Mouse (Mus musculus) MEL (cell line): Measurements from ENCODE around the gene Efcc1. TPM values are rescaled to one million over a fixed set of nuclear protein-coding genes. Genes with fewer than 3 reads are reported as not detected.

Source experiments
- DNase-seq: peaks from one replicate; pipeline ENCODE4 v3.0.0; 2011; ENCODE audit warnings: low read depth, low spot score
- H3K27ac ChIP-seq: 2 replicates; pipeline ENCODE4 v1.5.1; 2012; ENCODE audit warnings: low read depth, mild to moderate bottlenecking, control low read depth, low read length, moderate library complexity; ENCODE audit not compliant: control insufficient read depth
- H3K27me3 ChIP-seq, 2 experiments: fragments of 150-350 bp in 1 of 2; sonication (generic) in 1 of 2; 2 replicates each; pipeline ENCODE4 v1.6.1; 2012; ENCODE audit warnings: low read length in 2 of 2, mild to moderate bottlenecking in 2 of 2, improper control_type of control experiment in 1 of 2, moderate library complexity in 1 of 2; ENCODE audit not compliant: insufficient read depth in 2 of 2, control insufficient read depth in 1 of 2
- H3K36me3 ChIP-seq, 2 experiments: 2 replicates each; pipeline ENCODE4 v1.6.1; 2012 to 2014; ENCODE audit warnings: low read length in 2 of 2, improper control_type of control experiment in 1 of 2, inconsistent platforms in 1 of 2, mild to moderate bottlenecking in 1 of 2; ENCODE audit not compliant: insufficient read depth in 2 of 2, control insufficient read depth in 1 of 2
- H3K4me1 ChIP-seq, 2 experiments: fragments of 150-350 bp in 1 of 2; sonication (generic) in 1 of 2; 2 replicates each; pipeline ENCODE4 v1.6.1; 2012; ENCODE audit warnings: low read length in 2 of 2, improper control_type of control experiment in 1 of 2, mild to moderate bottlenecking in 1 of 2; ENCODE audit not compliant: insufficient read depth in 2 of 2, control insufficient read depth in 1 of 2
- H3K4me3 ChIP-seq, 2 experiments: fragments of 150-350 bp in 1 of 2; sonication (generic) in 1 of 2; 2 replicates each; pipeline ENCODE4 v1.5.1; 2012; ENCODE audit warnings: low read depth in 2 of 2, low read length in 2 of 2, mild to moderate bottlenecking in 2 of 2, moderate library complexity in 2 of 2, control low read depth in 1 of 2, improper control_type of control experiment in 1 of 2; ENCODE audit not compliant: control insufficient read depth in 1 of 2, insufficient read depth in 1 of 2
- H3K79me2 ChIP-seq: 2 replicates; pipeline ENCODE4 v1.6.1; 2012; ENCODE audit warnings: mild to moderate bottlenecking, low read length, moderate library complexity; ENCODE audit not compliant: control insufficient read depth, poor library complexity, insufficient read depth
- H3K9ac ChIP-seq: 2 replicates; pipeline ENCODE4 v1.6.1; 2012; ENCODE audit warnings: low read depth, mild to moderate bottlenecking, control low read depth, low read length, moderate library complexity; ENCODE audit not compliant: control insufficient read depth, poor library complexity, severe bottlenecking
- H3K9me3 ChIP-seq: fragments of 150-350 bp; sonication (generic); replicated peaks from 2 replicates; pipeline ENCODE4 v1.6.1; 2012; ENCODE audit warnings: mild to moderate bottlenecking, low read length, improper control_type of control experiment, moderate library complexity; ENCODE audit not compliant: insufficient read depth
- CHD1 ChIP-seq: IDR thresholded peaks from 2 replicates; pipeline ENCODE4 v1.6.1; 2012; ENCODE audit warnings: low read depth, mild to moderate bottlenecking, inconsistent platforms, low read length, improper control_type of control experiment
- E2F4 ChIP-seq: IDR thresholded peaks from 2 replicates; pipeline ENCODE4 v1.6.1; 2011; ENCODE audit warnings: low read depth, low read length, improper control_type of control experiment, borderline replicate concordance
- EP300 ChIP-seq, 2 experiments: IDR thresholded peaks; 2 replicates each; pipeline ENCODE4 v1.6.1; 2011; ENCODE audit warnings: improper control_type of control experiment in 2 of 2, low read length in 2 of 2, low read depth in 1 of 2, mild to moderate bottlenecking in 1 of 2
- GATA1 ChIP-seq: IDR thresholded peaks from 2 replicates; pipeline ENCODE4 v1.6.1; 2011; ENCODE audit warnings: low read depth, low read length, improper control_type of control experiment
- HCFC1 ChIP-seq: IDR thresholded peaks from 2 replicates; pipeline ENCODE4 v1.6.1; 2012; ENCODE audit warnings: low read depth, mild to moderate bottlenecking, inconsistent platforms, low read length, improper control_type of control experiment, moderate library complexity
- JUND ChIP-seq: IDR thresholded peaks from 2 replicates; pipeline ENCODE4 v1.6.1; 2011; ENCODE audit warnings: low read depth, mild to moderate bottlenecking, improper control_type of control experiment, low read length
- MAZ ChIP-seq: IDR thresholded peaks from 2 replicates; pipeline ENCODE4 v1.6.1; 2012; ENCODE audit warnings: low read depth, mild to moderate bottlenecking, inconsistent platforms, low read length, improper control_type of control experiment
- MXI1 ChIP-seq: IDR thresholded peaks from 2 replicates; pipeline ENCODE4 v1.6.1; 2011; ENCODE audit warnings: mild to moderate bottlenecking, low read depth, low read length, improper control_type of control experiment
- NRF1 ChIP-seq: IDR thresholded peaks from 2 replicates; pipeline ENCODE4 v1.6.1; 2014; ENCODE audit warnings: low read depth, mild to moderate bottlenecking, inconsistent platforms, low read length, improper control_type of control experiment, moderate library complexity; ENCODE audit not compliant: poor library complexity, insufficient read depth, severe bottlenecking
- SIN3A ChIP-seq: IDR thresholded peaks from 2 replicates; pipeline ENCODE4 v1.6.1; 2012; ENCODE audit warnings: low read length, improper control_type of control experiment, inconsistent platforms
- TBP ChIP-seq: IDR thresholded peaks from 2 replicates; pipeline ENCODE4 v1.8.0; 2011; ENCODE audit warnings: low read depth, low read length, improper control_type of control experiment
- USF1 ChIP-seq: IDR thresholded peaks from 2 replicates; pipeline ENCODE4 v1.6.1; 2014; ENCODE audit warnings: low read depth, mild to moderate bottlenecking, inconsistent platforms, low read length, improper control_type of control experiment, moderate library complexity
- ZC3H11A ChIP-seq: IDR thresholded peaks from 2 replicates; pipeline ENCODE4 v1.6.1; 2012; ENCODE audit warnings: low read depth, mild to moderate bottlenecking, inconsistent platforms, low read length, improper control_type of control experiment
- ZMIZ1 ChIP-seq: IDR thresholded peaks from 2 replicates; pipeline ENCODE4 v1.6.1; 2012; ENCODE audit warnings: low read depth, mild to moderate bottlenecking, inconsistent platforms, low read length, improper control_type of control experiment, moderate library complexity
- polyA plus RNA-seq, 2 experiments: library from polyadenylated mRNA; stranded (reverse) in 1 of 2; unstranded in 1 of 2; fragments of >175 nt in 1 of 2; fragments of >200 nt in 1 of 2; gene quantifications; 2 replicates each; pipeline versions ENCODE4 v1.2.1 to v1.2.4; 2012; ENCODE audit warnings: low replicate concordance in 2 of 2, low read depth in 1 of 2; ENCODE audit not compliant: insufficient read length in 2 of 2, insufficient read depth in 1 of 2, missing spikeins in 1 of 2
- total RNA-seq: library from RNA; depleted of rRNA; stranded (reverse); fragments of 300-350 nt; gene quantifications from 2 replicates; pipeline ENCODE4 v1.2.3, GENCODE M21; 2012; rRNA removed

The Efcc1 gene
- total and polyA plus RNA-seq, 3 experiments: 0.27 to 1.2 TPM; not detected in 1

- H3K36me3 ChIP-seq: peaks cover 0 to 18% of the 10 kb centered on the region in 2 experiments; a peak in 2 of 4 replicates
- peaks cover 6 to 12% of the 10 kb centered on the region in 2 experiments; a peak in 2 of 4 replicates for H3K4me1 ChIP-seq
- no peaks in the 10 kb centered on the region for H3K9me3 ChIP-seq
- TF ChIP-seq HCFC1 (no peak), JUND (no peak), ZMIZ1 (no peak), SIN3A (no peak), EP300 (IDR thresholded peaks at IDR 0.05; ENCODE audit: low read depth in 1 of 2, low read length in 2 of 2) (no peak), MAZ (no peak), TBP (no peak), USF1 (no peak), ZC3H11A (no peak), MXI1 (no peak)
- no peaks in the 10 kb centered on the region; the same call in 1 of the 2 replicates for H3K79me2 ChIP-seq
- H3K27ac ChIP-seq: no peak overlapping the region
- H3K4me3 ChIP-seq: no peak overlapping the region
- no peaks in the 10 kb centered on the region for H3K27me3 ChIP-seq
- no peak overlapping the region for H3K9ac ChIP-seq
- DNase-seq: no peak
Observed at GRCm38 (mm10) chr6:87804886-87805285, 74.2 kb downstream of the Efcc1 start.

GRCm38 (mm10) chr6:87805448-87805847, 74.8 kb downstream of the Efcc1 start:
- peaks cover 11 to 17% of the 10 kb centered on the region in 2 experiments; a peak in 2 of 4 replicates for H3K4me1 ChIP-seq
- H3K36me3 ChIP-seq: peaks cover 0 to 24% of the 10 kb centered on the region in 2 experiments; a peak in 2 of 4 replicates
- no peak for DNase-seq
- no peaks in the 10 kb centered on the region for H3K9me3 ChIP-seq
- H3K27me3 ChIP-seq: no peaks in the 10 kb centered on the region
- no peak overlapping the region for H3K4me3 ChIP-seq
- TF ChIP-seq CHD1 (no peak), GATA1 (no peak), E2F4 (no peak), NRF1 (no peak), JUND (no peak)
- TF ChIP-seq, all 39 proteins: peak for 0
- H3K79me2 ChIP-seq: no peaks in the 10 kb centered on the region; the same call in 1 of the 2 replicates
- H3K9ac ChIP-seq: no peak overlapping the region
- H3K27ac ChIP-seq: no peak overlapping the region

Other genes with a start within 250 kb of the Efcc1 start
- 3.4 and 3.5 TPM in 2 replicates for gene Arhgap25, start 197.6 kb upstream of the Efcc1 start, total RNA-seq
- gene Arhgap25, start 197.6 kb upstream of the Efcc1 start, polyA plus RNA-seq: 1 to 10 TPM in 1 of 2 experiments, not detected in 1; 5.2 TPM
- 1.3 and 1.4 TPM in 2 replicates for gene Prokr1, start 140.1 kb upstream of the Efcc1 start, total RNA-seq
- 1 to 10 TPM in 1 of 2 experiments, not detected in 1; 1.4 TPM for gene Prokr1, start 140.1 kb upstream of the Efcc1 start, polyA plus RNA-seq
- 12.6 and 14.5 TPM in 2 replicates for gene Aplf, start 58.7 kb upstream of the Efcc1 start, total RNA-seq
- 10 to 100 TPM in 1 of 2 experiments, not detected in 1; 20.3 TPM for gene Aplf, start 58.7 kb upstream of the Efcc1 start, polyA plus RNA-seq
- 2.4 and 3.9 TPM in 2 replicates for gene Gp9, start 47.2 kb downstream of the Efcc1 start, total RNA-seq
- gene Gp9, start 47.2 kb downstream of the Efcc1 start, polyA plus RNA-seq: 10 to 100 TPM in 1 of 2 experiments, not detected in 1; 11.1 TPM
- 3.1 and 4.0 TPM in 2 replicates for gene Rab43, start 81.3 kb downstream of the Efcc1 start, total RNA-seq
- 10 to 100 TPM in 1 of 2 experiments, not detected in 1; 13.2 TPM for gene Rab43, start 81.3 kb downstream of the Efcc1 start, polyA plus RNA-seq
- gene Gm45140, start 104.9 kb downstream of the Efcc1 start, total RNA-seq: 9.6 and 9.9 TPM in 2 replicates
- gene Gm45140, start 104.9 kb downstream of the Efcc1 start, polyA plus RNA-seq: 10 to 100 TPM in 1 of 2 experiments, not detected in 1; 26.2 TPM
- gene Isy1, start 107.9 kb downstream of the Efcc1 start, total RNA-seq: 60.5 and 64.5 TPM in 2 replicates
- 100 to 1,000 TPM in 1 of 2 experiments, not detected in 1; 115 TPM for gene Isy1, start 107.9 kb downstream of the Efcc1 start, polyA plus RNA-seq
- 726 and 879 TPM in 2 replicates for gene Cnbp, start 120.2 kb downstream of the Efcc1 start, total RNA-seq
- 100 to 1,000 TPM; 201 to 652 TPM for gene Cnbp, start 120.2 kb downstream of the Efcc1 start, polyA plus RNA-seq
- 83.1 and 85.0 TPM in 2 replicates for gene Copg1, start 156.9 kb downstream of the Efcc1 start, total RNA-seq
- gene Copg1, start 156.9 kb downstream of the Efcc1 start, polyA plus RNA-seq: 100 to 1,000 TPM; 117 to 681 TPM
- gene Hmces, start 183.1 kb downstream of the Efcc1 start, total RNA-seq: 26.3 and 26.8 TPM in 2 replicates
- gene Hmces, start 183.1 kb downstream of the Efcc1 start, polyA plus RNA-seq: 10 to 100 TPM in 1 of 2 experiments, not detected in 1; 23.6 TPM